Mouse (Mus musculus): ENCODE data around the gene Irx5. TPM values are rescaled to one million over a fixed set of nuclear protein-coding genes. Genes with fewer than 3 reads are reported as not detected.

The Irx5 gene
- 5.9 and 8.3 TPM in 2 replicates for polyA plus RNA-seq (2015; fragmentation: Nextera tagmentation; extraction: Ambion mirVana)

DNA sequence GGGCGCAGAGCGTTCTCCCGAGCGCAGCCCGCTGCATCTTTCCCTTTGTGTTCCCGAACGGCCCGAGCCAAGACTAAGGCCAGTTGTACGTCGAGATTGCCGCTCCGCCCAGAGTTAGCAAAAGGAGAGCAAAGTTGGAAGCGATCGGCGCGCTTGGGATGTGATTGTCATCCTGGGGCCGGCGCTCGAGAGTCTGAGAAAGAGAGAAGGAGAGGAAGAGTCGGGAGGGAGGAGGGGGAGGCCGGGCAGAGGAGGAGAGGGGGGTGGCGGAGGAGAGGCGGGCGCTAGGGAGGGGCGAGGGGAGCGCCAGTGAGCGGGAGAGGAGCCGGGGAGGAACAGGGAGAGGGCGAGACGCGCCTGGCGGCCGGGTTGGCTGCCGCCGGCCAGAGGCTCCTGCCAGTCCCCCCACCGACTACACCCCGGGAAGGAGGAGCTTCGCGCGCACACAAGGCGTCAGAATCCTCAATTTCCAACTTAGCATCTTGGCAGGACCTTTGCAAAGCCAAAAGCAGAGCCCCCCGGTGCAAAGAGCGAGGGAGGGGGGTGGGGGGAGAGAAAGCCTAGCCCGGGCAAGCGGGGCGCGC is at the start of gene Irx5:
Gene Irx5, plus strand, starts transcription at position 228 of the 584 bp plus-strand sequence.

Data from neural tube, postnatal 0 days (tissue).